Mouse (Mus musculus): ENCODE results near the gene V1ra8.
"Not testable (repeated sequence)": the region's sequence is repeated elsewhere in the genome, so short reads cannot be mapped to it uniquely, and the experiment has no call there.

- not testable (repeated sequence) for TF ChIP-seq CTCF (IDR thresholded peaks at IDR 0.05; ENCODE audit: borderline replicate concordance, insufficient read depth, low read depth, low read length); POLR2A (IDR thresholded peaks at IDR 0.05; ENCODE audit: borderline replicate concordance, insufficient read depth, low read length)
Measured at GRCm38 (mm10) chr6:90202493-90202892, at the start of gene V1ra8.
